Mouse (Mus musculus) right cerebral cortex, postnatal 25 days (tissue): ENCODE measurements around the gene Mid1.
"Not testable (repeated sequence)": the region's sequence is repeated elsewhere in the genome, so short reads cannot be mapped to it uniquely, and the experiment has no call there.

ENCODE experiments used
- DNase-seq: peaks from one replicate; pipeline ENCODE4 v3.0.0; 2022

The Mid1 gene

DNA sequence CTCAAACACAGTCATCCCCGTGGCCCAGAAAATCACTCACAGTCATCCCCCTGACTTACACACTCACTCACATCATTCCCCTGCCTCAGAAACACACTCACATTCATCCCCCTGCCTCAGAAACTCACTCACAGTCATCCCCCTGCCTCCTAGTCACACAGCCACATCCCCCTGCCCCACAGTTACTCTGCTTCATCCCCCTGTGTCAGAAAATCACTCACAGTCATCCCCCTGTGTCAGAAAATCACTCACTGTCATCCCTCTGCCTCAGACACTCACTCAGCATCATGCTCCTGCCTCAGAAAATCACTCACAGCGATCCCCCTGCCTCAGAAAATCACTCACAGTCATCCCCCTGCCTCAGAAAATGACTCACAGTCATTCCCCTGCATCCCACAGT is 319.2 kb downstream of the Mid1 start:
- DNase-seq: not testable (repeated sequence)

DNA sequence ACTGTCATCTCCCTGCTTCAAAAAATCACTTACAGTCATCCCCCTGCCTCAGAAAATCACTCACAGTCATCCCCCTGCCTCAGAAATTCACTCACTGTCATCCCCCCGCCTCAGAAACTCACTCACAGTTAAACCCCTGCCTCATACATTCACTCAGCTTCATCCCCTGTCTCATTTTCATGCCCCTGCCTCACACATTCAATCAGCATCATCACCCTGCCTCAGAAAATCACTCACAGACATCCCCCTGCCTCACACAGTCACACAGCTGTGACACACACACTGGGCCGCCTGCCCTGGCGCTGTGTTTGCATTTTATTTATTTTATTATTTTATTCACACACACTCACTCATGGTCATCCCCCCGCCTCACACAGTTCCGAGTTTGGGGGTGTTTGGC is 319.8 kb downstream of the Mid1 start:
- not testable (repeated sequence) for DNase-seq

DNA sequence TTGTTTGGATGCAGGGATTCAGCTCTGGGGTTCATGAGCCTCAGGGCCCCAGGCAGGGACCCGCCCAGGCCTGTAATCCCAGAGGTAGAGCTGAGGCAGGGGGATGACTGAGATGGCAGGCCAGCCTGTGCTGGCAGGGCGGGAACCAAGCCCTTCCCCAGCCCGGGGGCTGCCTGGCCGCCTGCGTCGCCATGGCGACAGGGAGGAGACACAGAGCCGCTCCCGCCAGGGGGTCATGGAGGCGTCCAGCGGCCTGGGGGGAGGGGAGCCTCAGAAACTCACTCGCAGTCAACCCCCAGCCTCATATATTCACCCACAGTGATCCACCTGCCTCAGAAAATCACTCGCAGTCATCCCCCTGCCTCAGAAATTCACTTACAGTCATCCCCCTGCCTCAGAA is 320.2 kb downstream of the Mid1 start:
- not testable (repeated sequence) for DNase-seq

DNA sequence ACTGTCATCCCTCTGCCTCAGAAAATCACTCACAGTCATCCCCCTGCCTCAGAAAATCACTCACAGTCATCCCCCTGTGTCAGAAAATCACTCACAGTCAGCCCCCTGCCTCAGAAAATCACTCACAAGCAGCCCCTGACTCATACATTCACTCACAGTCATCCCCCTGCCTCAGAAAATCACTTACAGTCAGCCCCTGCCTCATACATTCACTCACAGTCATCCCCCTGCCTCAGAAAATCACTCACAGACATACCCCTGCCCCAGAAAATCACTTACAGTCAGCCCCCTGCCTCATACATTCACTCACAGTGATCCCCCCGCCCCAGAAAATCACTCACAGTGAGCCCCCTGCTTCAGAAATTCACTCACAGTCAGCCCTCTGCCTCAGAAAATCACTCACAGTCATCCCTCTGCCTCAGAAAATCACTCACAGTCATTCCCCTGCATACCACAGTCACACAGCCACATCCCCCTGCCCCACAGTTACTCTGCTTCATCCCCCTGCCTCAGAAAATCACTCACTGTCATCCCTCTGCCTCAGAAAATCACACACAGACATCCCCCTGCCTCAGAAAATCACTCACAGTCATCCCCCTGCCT is 320.8 kb downstream of the Mid1 start:
- DNase-seq: not testable (repeated sequence)

DNA sequence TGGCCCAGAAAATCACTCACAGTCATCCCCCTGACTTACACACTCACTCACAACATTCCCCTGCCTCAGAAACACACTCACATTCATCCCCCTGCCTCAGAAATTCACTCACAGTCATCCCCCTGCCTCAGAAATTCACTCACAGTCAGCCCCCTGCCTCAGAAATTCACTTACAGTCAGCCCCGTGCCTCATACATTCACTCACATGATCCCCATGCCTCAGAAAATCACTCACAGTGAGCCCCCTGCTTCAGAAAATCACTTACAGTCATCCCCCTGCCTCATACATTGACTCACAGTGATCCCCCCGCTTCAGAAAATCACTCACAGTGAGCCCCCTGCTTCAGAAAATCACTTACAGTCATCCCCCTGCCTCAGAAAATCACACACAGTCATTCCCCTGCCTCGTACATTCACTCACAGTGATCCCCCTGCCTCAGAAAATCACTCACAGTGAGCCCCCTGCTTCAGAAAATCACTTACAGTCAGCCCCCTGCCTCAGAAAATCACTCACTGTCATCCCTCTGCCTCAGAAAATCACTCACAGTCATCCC is 321.8 kb downstream of the Mid1 start:
- DNase-seq: not testable (repeated sequence)

DNA sequence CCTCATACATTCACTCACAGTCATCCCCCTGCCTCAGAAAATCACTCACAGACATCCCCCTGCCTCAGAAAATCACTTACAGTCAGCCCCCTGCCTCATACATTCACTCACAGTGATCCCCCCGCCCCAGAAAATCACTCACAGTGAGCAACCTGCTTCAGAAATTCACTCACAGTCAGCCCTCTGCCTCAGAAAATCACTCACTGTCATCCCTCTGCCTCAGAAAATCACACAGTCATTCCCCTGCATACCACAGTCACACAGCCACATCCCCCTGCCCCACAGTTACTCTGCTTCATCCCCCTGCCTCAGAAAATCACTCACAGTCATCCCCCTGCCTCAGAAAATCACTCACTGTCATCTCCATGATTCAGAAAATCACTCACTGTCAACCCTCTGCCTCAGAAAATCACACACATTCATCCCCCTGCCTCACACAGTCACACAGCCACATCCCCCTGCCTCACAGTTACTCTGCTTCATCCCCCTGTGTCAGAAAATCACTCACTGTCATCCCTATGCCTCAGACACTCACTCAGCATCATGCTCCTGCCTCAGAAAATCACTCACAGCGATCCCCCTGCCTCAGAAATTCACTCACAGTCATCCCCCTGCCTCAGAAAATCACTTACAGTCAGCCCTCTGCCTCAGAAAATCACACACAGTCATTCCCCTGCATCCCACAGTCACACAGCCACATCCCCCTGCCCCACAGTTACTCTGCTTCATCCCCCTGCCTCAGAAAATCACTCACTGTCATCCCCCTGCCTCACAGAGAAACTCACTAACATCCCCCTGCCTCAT is 322.6 kb downstream of the Mid1 start:
- not testable (repeated sequence) for DNase-seq

DNA sequence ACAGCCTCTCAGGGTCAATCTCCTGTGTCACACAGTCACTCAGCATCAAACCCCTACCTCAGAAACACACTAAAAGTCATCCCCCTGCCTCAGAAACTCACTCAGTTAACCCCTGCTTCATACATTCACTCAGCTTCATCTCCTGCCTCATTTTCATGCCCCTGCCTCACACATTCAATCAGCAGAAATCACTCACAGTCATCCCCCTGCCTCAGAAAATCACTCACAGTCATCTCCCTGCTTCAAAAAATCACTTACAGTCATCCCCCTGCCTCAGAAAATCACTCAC is 323.1 kb downstream of the Mid1 start:
- DNase-seq: not testable (repeated sequence)

DNA sequence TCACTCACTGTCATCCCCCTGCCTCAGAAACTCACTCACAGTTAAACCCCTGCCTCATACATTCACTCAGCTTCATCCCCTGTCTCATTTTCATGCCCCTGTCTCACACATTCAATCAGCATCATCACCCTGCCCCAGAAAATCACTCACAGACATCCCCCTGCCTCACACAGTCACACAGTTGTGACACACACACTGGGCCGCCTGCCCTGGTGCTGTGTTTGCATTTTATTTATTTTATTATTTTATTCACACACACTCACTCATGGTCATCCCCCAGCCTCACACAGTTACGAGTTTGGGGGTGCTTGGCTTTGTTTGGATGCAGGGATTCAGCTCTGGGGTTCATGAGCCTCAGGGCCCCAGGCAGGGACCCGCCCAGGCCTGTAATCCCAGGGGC is 323.6 kb downstream of the Mid1 start:
- DNase-seq: not testable (repeated sequence)

DNA sequence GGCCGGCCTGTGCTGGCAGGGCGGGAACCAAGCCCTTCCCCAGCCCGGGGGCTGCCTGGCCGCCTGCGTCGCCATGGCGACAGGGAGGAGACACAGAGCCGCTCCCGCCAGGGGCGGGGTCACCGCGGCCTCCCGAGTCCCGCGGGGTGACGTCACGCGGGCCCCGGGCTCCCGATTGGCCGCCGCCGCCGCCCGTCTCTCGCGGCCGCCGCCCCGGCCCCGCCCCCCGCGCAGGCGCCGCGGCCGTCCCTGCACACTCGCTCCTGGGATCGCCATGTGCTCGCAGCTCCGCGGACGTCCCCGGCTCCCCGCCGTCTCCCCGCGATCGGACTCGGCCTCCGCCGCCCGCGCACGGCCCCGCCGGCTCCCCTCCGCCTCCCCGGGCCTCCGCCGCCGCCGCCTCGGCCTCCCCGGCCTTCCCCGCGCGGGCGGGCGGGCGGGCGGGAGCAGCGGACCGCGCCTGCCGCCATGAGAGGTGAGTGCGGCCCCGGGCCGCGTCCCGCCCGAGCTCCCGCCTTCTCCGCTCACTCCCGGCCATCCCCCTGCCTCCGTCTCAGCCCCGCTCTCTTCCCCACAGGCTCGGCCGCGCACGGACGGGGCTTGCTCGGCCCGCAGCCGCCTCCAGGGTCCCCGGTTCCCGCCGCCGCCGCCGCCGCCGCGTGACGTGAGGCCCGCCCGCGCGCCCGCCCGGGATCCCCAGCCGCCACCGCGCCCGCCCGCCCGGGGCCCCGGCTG is 324.2 kb downstream of the Mid1 start, which contains the start of gene Gm21887:
Gm21887 (plus strand) TSS at position 644 of the 735 bp plus-strand sequence.
- peak; percentile 99 for DNase-seq

DNA sequence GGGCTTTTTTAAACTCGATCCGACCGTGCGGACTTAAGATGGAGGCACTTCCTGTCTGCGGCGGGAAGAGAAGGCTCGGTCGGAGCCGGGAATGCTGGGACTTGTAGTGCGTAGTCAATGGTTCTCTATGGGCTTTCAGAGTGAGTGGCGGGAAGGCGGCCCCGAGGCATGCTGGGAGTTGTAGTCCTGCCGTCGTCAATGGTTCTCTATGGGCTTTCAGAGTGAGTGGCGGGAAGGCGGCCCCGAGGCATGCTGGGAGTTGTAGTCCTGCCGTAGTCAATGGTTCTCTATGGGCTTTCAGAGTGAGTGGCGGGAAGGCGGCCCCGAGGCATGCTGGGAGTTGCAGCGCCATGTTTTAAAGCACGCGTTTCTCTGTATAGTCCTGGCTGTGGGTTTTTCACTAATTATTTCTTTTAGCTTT is 324.8 kb downstream of the Mid1 start:
- DNase-seq: peak; percentile 100

DNA sequence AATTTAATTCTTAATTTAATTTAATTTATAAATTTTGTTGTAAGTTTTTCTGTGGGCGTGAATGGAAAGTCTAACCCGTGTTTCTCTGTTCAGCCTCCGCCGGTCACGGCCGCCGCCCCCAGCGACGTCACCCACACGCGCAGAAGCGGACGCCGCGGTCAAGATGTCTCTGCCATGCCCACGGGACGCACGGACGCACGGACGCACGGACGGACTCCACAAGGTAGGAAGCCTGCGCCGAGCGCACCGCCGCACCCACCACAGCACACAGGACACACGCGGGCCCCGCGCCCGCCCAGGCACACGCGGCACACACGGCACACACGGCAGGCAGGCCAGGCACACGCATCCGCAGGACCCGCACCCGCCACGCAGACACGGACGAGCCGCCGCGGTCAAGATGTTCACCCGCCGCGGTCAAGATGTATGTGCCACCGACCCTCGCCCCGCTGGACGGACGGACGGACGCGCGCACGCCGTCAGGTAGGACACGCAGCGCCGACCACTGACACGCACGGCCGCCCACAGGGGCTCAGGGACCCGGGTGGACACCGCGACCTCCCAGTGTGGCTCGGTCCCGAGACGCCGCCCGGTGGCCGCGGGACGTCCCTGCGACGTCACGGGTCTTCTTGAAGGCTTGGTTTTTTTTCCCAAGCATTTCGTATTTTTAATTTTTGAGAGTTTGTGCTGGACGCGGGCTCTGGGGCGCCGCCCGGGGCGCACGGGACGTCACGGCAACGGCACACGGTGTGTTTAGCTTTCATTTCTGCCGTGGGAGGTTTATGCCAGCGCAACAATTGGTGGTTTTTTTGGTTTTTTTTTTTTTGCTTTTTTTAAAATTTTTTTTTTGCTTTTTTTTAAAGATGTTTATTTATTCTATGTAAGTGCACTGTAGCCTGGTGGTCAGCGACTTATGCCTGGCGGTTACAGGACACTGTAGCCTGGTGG is 325.9 kb downstream of the Mid1 start:
- DNase-seq: not testable (repeated sequence)

DNA sequence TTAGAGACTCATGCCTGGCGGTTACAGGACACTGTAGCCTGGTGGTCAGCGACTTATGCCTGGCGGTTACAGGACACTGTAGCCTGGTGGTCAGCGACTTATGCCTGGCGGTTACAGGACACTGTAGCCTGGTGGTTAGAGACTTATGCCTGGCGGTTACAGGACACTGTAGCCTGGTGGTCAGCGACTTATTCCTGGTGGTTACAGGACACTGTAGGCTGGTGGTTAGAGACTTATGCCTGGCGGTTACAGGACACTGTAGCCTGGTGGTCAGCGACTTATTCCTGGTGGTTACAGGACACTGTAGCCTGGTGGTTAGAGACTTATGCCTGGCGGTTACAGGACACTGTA is 326.5 kb downstream of the Mid1 start:
- not testable (repeated sequence) for DNase-seq

DNA sequence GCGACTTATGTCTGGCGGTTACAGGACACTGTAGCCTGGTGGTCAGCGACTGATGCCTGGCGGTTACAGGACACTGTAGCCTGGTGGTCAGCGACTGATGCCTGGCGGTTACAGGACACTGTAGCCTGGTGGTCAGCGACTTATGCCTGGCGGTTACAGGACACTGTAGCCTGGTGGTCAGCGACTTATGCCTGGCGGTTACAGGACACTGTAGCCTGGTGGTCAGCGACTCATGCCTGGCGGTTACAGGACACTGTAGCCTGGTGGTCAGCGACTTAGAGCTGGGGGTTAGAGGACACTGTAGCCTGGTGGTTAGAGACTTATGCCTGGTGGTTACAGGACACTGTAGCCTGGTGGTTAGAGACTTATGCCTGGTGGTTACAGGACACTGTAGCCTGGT is 328.4 kb downstream of the Mid1 start:
- not testable (repeated sequence) for DNase-seq

DNA sequence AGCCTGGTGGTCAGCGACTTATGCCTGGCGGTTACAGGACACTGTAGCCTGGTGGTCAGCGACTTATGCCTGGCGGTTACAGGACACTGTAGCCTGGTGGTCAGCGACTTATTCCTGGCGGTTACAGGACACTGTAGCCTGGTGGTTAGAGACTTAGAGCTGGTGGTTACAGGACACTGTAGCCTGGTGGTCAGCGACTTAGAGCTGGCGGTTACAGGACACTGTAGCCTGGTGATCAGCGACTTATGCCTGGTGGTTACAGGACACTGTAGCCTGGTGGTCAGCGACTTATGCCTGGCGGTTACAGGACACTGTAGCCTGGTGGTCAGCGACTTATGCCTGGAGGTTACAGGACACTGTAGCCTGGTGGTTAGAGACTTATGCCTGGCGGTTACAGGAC is 329.0 kb downstream of the Mid1 start:
- not testable (repeated sequence) for DNase-seq

DNA sequence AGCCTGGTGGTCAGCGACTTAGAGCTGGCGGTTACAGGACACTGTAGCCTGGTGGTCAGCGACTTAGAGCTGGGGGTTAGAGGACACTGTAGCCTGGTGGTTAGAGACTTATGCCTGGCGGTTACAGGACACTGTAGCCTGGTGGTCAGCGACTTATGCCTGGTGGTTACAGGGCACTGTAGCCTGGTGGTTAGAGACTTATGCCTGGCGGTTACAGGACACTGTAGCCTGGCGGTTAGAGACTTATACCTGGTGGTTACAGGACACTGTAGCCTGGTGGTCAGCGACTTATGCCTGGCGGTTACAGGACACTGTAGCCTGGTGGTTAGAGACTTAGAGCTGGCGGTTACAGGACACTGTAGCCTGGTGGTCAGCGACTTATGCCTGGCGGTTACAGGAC is 330.9 kb downstream of the Mid1 start:
- DNase-seq: not testable (repeated sequence)

DNA sequence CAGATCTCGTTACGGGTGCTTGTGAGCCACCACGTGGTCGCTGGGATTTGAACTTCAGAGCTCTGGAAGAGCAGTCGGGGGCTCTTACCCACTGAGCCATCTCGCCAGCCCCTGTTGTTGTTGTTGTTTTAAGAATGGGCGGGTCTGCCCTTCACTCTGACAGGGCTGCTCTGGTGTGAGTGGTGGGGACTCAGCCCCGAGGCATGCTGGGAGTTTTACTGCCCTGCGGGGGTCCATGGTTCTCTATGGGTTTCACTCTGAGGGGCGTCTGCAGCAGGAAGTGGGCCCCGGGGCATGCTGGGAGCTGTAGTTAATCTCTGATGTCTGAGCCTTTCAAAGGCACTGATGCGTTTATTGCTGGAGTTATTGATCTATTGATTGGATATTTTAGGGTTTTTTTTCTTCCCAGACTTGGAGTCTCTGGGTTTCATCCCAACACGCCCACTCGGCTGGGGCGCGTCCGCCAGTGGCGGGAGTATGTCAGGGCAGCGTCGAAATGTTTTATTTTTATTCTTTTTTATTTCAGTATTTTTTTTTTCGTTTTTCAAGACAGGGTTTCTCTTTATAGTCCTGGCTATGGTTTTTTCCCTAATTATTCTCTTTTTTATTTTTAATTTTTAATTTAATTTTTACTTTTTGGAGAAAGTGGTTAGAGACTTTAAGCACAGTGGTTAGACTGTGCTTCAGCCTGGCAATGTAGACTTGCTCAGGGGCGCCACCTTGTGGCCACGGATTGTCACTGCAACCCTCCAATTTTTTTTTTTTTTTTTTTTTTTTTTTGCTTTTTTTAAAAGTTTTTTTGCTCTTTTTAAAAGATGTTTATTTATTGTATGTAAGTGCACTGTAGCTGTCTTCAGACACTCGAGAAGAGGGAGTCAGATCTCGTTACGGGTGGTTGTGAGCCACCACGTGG is 332.6 kb downstream of the Mid1 start:
- peak; percentile 78 for DNase-seq

DNA sequence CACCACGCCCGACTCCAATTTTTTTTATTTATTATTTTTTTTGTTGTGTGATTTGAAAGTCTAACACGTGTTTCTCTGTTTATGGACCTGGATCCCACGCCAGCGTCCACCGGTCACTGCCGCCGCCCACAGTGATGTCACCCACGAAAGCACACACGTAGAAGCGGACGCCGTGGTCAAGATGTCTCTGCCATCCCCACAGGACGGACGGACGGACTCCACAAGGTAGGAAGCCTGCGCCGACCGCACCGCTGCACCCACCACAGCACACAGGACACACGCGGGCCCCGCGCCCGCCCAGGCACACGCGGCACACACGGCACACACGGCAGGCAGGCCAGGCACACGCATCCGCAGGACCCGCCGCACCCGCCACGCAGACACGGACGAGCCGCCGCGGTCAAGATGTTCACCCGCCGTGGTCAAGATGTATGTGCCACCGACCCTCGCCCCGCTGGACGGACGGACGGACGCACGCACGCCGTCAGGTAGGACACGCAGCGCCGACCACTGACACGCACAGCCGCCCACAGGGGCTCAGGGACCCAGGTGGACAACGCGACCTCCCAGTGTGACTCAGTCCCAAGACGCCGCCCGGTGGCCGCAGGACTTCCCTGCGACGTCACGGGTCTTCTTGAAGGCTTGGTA is 333.7 kb downstream of the Mid1 start:
- not testable (repeated sequence) for DNase-seq

DNA sequence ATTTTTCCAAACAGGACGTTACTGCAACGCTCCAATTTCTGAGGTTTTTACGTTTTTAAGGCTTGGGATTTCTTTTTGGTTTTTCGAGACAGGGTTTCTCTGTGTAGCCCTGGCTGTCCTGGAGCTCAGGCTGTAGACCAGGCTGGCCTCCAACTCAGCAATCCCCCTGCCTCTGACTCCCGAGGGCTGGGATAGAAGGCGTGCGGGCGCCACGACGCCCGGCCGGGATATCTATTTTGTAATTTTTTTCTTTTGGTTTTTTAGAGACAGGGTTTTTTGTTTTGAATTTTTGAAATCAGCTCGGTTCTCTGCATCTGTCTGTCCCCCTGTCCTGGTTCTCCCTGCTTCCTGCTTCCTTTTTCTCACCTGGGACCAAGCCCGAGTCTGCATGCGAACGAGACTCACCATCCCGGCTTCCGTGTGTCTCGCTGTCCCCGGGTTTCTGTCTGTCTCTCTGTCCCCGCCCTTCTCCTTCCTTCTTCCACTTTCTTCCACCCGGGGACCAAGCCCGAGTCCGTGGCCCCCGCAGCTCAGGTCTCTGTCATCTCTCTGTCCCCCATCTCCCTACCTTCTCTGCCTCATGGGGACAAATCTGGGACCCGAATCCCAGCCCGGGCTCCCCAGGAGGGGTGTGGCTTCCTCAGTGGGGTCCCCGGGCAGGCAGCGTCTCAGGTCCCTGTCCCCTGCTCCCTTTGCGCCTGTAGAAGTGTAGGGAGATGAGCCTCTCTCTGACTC is 334.4 kb downstream of the Mid1 start:
- DNase-seq: not testable (repeated sequence)

DNA sequence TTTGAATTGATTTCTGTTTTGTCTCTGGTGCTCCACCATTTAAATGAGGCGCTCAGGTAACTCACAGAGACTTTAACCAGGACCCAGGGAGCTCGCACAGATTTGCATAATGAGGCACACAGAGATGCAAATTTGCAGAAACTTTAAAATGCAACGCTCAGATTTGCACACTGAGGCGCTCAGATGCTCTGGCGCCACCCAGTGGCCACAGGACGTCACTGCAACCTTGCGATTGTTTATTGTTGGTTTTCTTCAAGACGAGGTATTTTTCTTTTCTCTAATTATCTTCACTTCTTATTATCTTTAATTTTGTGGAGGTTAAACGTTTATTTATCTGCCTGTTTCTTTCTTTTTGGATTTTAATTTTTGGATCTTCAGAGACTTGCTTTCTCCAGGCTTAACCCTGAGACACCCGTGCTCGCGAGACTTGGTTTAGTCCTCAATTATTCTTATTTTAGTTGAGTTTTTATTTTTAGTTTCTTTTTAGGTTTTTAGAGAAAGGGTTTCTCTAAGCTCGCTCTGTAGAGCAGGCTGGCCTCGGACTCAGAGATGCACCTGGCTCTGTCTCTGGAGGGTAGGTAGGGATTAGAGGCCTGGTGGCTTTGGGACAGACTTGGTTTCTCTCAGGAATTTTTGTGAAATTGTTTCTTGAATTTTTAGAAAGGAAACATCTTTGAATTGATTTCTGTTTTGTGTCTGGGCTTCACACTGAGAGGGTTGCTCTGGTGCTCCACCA is 335.1 kb downstream of the Mid1 start:
- peak; percentile 97 for DNase-seq
